Mouse (Mus musculus) spleen, postnatal 14 days (tissue): ENCODE results near the gene Stum.

Source experiments
- DNase-seq, 2 experiments: peaks; one replicate each; pipeline ENCODE4 v3.0.0; 2021 to 2022; ENCODE audit warnings: low spot score in 2 of 2

Gene Stum

DNA sequence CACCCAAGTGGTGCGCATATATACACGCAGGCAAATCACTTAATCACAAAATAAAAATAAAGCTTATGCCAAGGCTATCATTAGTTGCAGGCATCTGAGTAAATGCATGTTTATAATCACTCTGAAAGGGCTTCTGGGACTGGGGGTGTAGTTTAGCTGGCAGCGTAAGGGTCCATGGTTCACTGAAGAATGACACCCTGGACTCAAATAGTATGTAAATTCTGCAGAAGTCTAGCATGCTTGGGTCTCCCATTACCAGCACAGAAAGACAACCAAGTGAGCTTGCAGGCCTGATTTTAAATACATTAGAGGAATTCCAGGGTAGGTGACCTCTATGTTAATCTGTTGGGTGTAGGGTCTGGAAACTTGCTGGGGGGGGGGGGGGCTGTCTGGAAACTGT lies 16.5 kb upstream of the Stum start:
- no peak for DNase-seq

DNA sequence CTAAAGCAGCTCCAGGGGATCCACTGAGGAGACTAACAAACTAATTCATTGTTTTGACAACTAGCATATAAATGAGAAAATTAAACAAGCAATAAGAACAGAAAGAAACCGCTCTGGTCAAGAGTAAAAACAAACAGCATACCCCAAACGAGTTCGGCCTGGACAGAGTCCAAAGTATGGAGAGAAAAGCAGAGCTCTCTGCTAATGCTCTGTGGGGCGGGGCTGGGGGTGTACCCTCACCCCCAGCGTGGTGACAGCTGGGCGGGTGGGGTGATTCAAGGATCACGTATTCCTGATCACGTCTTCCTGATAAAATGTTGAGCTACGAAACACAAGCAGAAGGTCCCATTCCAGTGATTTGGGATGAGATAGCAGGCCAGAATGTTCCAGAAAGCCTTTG lies 9.5 kb upstream of the Stum start:
- no peak for DNase-seq

DNA sequence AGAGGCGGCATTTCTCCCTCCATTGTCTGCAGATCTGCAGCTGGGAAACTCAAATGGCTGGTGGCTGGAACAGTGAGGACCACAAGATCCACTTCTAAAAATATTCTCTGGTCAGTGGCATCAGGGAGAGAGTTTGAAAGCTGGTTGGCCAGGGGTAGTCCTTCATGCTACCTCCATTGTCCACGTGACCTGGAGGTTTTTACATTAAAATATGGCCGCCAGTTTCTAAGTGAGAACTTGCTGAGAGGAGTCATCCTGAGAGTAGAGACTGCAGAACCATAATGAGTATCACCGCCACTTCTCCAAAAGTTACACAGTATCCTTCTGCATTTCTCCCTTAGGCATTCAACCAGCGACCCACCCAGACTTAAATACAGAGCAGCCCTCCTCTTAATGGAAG lies 2.0 kb upstream of the Stum start:
- no peak for DNase-seq

DNA sequence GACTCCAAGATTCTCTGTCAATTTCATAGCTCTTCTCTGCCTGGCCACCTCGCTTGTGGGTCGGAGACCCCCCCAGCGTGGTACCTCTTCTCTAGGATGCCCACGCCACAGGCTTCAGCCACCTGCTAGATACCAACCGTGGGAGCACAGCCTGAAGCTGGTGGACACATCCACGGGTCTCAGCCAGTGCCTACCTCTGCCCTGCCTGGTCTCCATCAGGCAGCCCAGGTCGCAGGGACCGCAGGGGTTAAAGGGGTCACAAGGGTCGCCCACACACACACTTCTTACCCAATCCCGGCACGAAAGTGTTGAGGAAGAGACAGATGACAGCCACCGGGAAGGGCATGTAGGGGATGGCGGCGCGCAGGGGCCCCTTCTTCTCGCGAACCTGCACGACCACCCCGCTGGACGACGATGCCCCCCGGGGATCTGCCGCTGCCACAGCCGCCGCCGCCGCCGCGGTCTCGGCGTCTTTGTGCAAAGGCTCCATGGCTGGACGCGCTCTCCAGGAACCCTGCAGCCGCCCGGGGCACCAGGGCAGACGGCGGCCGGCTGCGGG lies 385 bp downstream of the Stum start:
- no peak for DNase-seq

DNA sequence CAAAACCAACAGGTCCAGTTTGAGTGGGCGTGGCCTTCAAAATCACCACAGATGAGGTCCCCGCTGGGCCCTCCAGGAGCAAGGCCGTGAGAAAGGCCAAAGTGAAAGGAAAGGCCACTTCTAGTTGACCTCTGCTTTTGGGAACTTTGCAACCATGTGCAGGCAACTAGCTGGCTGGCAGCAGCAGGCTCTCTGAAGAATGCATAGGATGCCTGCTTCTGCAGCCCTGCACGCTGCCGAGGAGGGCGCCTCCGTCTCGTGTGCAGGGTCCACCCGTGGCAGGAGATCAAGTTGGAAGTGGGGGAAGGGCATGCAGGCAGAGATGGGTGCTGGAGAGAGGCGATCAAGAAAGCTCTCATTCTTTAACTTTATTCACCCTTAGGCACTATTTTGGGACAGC lies 1.3 kb downstream of the Stum start:
- DNase-seq, result no peak

DNA sequence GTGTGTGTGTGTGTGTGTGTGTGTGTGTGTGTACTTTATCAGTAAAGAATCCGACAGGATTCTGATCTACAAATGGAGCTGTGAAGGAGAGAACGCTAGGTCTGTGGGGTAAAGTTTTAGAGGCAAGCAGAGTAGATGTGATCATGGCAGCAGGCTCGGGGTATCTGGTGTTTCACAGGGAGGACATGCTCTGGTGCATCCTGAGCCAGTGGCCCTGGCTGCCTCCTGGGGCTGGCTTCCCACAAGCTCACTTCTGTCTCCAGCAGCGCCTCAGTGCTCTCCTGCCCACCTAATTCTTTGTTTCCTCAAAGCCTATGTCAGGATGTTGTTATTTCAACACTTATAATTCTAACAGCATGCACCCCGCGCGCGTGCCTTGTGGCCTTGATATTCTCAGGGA lies 2.0 kb downstream of the Stum start:
- no peak for DNase-seq

DNA sequence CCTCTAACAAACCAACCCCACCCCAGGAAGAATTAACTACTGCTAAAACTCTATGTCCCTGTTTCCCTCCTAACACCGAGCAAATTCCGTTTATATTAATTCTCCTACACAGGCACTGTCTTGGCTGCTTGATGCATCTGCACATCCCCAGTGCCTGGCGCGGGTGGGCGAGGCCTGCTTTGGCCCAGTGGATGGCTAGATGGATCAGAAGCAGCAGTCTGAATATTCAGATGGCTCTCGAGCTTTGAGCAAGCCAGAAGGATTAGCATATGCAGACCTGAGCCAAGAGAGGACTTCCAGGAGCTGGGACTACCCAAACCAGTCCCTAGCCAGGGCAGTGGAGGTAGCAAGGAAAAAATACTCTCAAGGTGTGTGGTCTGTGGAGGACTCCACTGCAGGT lies 3.0 kb downstream of the Stum start:
- DNase-seq, result no peak

DNA sequence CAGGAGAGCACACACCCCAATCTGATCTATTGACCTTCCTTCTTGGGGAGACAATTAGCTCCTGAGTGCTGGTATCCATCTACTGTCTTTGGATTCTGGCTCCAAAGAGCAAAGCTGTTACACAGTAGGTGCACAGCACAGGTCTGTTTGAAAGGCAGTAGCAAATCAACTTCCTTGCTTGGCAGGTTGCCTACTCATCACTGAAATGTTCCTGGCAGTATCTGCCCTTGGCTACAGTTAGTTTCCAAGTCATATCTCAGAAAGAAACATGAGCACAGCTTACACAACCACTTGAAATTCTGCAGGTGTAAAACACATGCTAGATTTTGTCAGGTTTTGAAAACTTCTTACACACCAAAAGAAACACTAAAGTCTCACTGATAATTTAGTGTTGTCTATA lies 9.7 kb downstream of the Stum start:
- DNase-seq, result no peak

DNA sequence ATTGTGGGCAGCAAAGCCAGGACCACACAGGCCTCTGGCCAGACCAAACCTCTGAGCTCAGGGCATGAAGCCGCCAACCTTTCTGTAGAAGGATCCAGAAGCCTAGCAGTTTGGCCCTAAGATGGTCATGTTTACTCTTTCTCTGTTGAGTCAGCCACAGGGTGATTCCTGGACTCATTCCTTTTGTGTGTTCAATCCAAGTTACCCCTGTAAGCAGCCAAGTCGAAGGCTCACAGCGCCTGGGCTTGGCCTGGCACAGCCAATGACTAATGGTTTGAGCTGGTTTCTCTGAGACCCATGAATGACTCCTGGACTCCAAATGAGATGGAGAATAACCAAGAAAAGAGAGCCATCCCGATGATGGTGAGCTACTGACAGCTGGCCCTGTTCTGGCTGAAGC lies 15.3 kb downstream of the Stum start:
- no peak for DNase-seq

DNA sequence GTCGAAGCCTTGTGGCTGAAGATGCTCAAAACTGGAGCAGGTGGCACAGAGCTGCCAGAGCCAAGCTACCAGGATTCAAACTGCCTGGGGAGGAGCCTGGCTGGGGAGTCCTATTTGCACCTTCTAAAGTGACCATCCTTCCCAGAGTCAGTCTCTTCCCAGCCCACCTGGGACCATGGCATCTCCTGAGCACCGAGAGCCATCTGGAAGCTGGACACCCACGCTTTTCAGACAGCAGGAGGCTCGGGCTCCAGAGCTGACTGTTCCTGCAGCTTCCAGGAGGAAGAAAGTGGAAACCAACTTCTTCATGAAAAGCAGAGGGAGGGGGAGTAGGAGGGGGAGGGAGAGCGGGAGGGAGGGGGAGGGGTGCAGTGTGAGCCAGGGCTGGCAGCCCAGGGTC lies 17.7 kb downstream of the Stum start:
- DNase-seq, result no peak

DNA sequence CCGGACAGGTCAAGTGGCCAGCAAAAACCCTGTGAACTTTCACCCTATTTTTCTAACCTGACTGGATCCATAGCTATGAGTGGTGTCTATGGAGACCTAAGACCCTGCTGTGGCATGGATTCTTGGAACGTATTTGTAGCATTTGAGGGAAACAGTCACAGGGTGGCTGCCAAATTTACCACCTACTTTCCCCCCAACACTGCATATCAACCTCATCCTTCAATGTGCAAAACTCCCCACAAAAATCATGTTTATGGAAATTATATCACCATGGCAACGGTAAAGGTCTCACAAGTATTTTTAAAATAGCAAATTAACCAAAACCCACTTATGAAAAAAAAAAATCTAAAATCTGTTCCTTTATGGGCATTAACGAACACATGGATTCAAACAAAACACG lies 18.9 kb downstream of the Stum start:
- DNase-seq, result no peak

DNA sequence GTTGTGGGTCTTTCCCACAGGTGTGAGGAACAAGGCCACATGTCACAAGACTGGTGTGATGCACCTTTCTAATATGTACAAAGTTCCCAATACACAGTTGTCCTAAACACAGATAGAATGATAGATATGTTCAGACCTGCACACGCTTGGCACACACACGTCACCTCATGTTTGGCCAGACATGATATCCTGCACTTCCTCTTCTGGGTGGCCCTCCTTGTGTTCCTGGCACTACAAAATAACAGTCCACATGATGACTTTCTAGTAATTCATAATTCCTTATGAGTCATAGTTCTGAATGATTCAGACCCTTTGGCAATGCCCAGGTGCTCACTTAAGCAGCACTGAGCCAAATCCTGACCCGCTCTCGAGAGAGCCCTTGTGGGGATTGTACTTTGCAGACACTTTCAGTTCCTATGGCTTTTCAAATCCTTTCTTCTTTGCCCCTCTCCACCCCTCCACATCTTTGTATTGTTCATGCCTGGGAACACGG lies 20.3 kb downstream of the Stum start:
- no peak for DNase-seq

DNA sequence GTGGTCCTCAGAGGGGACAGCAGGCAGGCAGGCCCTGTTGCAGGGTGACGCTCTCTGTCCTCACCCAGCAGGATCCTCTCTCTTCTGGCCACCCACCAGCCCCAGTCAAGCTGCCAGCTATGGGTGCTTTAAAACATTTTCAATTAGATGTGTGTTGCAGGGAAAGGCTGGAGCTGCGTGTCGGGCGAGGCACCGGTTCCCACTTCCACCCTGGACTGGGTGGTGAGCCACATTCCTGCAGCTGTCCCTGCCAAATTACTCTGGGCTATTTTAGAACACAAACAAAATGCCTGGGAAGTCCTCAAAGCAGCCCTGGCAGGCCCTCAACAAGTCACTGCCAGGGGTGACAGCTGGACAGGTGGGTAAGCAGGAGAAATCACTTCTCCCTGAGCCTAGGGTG lies 20.9 kb downstream of the Stum start:
- no peak for DNase-seq

DNA sequence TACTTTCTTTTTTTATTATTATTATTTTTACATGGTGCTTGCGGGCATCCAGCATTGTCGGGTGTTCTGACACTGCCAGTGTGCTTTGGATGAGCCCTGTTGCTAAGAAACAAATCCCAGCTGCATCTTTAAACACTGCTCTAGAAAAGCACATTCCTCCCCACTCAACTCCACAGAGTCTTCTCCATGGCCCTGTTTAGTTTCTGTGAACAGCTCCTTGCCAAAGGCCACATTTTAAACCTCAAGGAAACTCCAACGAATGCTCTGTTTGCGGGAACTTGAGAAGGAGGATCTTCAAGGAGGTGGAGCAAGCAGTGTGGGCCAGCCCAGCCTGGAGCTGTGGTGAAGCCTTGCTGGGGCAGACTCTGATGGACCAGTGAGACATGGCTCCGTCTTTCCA lies 22.6 kb downstream of the Stum start:
- DNase-seq, result no peak

DNA sequence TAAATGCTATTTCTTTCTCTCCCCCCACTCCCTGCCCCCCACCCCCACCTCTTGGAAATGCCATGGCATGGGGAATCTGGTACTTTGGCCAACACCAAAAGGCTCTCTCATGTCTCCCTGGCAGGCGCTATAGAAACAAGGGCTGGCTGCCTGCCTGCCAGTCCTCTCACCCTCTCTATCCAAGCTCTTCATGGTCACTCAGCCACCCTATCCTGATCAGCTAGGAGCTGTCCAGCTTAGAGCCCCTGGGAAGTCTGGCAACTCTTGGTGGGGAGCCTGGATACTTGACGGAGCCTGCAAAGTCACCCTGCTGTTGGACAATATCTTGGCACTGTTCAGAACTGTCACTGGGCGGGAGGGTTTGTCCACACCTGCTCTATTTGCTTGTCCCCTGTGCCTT lies 24.6 kb downstream of the Stum start:
- no peak for DNase-seq

DNA sequence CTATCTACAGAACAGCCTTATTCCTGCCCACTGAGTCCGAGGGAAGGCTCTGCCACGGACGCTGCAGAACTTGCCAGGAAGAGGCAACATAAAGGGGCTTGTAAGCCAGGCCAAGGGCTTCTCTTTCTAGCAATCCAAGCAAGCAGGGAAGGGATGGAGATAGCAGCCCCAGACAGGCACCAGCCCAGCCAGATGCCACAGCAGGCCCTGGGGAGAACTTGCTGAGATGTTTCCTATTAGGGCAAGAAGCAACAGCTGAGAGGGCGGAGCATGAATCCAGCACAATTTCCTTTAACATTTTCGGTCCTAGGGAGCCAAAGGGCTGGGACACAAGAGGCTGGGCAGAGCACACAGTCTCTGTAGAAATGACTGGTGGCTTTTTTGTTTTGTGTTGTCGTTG lies 25.0 kb downstream of the Stum start:
- DNase-seq, result no peak

DNA sequence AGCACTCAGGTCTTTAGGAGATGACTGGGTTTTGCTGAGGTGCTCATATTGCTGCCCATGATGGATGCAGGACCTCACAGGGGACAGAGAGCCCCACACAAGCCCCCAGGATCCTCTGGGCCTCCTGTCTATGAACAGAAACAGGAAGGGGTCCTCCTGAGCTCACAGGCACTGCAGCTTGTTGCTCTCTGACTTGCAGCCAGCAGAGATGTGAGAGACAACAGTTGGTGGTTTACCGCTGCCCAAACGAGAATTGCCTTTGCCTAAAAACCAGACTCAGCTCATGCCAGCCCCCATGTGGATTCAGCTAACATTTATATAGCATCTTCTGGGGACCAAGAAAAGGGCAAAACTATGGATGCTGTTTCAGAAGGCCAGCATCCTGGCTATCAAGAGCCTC lies 33.7 kb downstream of the Stum start:
- DNase-seq, result no peak

DNA sequence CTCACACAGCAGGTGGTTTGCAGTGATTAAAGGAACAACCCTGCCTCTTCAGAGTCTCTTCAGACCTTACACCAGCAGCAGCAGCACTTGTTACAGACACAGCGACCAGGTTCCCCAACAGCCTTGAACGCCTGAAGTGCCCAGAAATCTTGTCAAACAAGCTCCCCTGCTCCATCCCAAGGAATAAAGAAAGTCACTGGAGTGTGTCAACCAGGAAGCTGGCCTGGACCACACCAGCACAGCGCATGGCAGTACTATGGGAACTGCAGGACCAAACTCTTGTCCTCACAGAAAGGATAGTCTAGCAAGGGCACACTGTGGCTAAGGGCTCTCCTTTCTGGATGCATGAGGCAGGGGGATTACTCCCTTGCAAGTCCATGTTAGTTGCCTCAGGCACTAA lies 38.9 kb downstream of the Stum start:
- no peak for DNase-seq

DNA sequence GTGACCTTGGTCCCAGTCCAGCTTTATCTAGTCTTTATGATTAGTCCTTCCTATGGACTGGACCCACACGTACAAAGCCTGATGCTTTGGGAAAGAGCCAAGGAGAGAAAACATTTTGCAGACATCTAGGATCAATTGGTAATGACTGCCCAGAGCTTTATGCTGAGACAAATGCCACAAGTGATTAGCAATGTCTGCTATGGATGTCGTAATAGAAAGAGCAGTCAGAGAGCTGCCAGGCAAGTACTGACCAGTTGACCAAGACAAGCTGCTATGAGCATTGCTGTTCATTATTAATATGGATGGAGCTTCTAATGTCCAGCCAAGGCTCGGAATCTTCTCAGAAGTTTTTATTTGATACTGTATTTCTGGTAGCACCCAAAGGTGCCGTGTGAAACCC lies 43.8 kb downstream of the Stum start:
- no peak for DNase-seq

DNA sequence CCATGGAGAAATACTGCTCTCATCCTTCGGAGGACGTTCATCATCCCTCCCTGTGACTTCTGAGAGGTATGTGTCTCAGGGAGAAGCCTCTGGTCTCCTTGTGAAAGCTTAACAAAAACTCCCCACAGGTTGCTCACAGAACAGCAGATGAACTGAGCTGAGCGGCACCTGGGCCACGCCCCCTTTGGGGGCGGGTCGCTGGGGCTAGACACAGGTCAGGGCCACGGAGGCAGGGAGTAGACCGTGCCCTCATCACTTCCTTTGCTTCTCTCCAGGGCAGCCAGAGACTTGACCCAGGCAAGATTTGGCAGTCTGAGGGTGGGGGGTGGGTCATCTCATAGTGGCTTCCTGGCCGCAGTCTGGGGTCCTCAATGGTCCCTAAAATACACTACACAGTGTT lies 48.4 kb downstream of the Stum start:
- DNase-seq, result no peak

DNA sequence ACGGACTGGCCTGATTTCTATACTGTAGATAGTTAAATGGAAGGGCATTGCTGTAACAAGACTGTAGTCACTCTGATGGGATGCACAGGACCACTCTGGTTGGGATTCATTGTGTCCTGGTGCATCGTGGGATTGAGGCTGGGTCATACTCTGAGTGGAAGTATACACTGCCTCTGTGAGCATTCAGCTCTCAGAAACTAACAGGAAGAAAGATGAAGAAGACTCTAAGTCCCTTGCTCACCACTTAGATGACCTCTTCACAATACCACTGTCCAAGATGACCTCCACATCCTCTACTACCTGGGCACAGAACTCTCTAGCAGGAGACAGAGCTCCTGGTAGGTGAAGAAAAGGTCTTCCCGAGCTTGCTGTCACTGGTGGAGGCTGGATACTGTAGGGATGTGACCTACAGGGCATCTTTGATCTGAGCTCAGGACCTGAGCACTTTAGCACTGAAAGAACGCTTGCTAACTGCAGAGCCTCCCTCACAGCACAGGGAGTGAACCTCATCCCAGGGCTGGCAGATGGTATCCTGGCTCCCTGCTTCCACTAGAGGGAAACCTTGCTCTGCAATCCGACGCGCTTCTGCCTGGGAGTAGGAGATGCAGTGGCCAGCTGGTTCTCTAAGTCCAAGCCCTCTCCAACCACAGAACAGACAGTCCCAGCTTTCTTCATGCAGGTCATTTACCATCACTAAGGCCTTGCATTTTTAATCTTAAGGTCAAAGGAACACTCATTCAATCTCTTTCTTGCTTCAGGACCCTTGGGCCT lies 49.3 kb downstream of the Stum start:
- peak in 1 of 2 experiments; percentile 13 for DNase-seq

DNA sequence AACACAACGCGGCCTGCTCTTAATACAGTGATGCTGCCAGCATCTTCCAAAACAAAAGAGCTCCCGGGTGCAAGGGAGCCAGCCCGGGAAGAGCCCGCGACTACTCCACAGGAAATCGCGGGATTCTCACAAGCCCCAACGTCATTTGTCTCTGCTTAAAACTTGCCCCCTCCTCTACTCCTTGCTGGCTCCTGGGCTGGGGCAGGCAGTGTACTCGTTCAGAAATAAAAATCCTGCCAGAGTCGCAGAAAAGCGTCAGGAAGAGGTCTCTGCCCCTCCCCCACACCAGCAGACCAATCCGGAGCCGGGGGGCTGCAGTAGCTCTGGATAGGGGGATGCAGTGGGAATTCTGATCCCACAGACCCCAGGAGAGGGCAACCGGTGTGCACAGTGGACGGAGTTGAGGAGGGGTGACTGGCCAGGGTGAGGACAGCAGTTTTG lies 50.2 kb downstream of the Stum start:
- DNase-seq, result no peak

DNA sequence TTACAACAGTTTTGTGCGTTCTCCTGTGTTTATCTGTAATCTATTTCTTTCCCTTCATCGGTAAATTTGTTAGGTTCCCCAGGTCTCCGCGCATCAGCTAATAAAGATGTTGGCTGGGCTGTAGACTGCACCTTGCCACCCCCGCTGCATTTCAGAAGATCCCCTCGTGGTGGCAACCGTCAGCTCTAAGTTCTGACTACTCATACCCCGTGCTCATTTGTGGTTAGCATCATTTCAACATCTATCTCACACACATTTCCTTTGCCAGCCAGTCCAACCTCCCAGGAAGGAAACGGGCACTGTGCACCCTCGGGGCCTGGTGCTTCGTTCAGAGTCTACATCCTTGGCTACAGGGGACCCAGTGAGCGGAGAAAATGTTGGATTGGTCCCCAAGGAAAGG lies 51.5 kb downstream of the Stum start:
- DNase-seq, result peak; percentile 17 to 53

DNA sequence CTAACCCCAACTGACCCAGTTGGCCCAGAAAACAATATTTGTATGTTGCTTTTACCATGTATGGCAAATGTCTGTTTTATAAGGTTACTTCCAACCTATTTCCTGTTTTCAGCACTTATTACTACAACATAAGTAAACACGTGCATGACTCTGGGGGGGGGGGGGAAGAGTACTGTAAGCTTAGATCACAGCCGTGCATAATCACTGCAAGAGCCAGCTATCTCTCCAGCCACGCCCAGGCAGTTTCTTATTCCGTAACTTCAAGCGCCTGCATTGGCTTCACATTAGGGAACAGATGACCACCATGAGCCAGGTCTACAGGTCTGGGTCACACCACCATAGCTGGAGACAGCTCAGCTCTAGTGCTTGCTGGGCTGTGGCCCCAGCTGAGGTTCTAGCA lies 53.5 kb downstream of the Stum start:
- no peak for DNase-seq
